Mouse (Mus musculus) cortical plate, adult 2 months (tissue): ENCODE measurements around the gene Top2a.

Experiments used
- CTCF ChIP-seq: fragments of 200-500 bp; IDR thresholded peaks from 2 replicates; pipeline ENCODE4 v1.5.1; 2011; ENCODE audit warnings: mild to moderate bottlenecking, control low read depth, low read length; ENCODE audit not compliant: insufficient read depth; ENCODE audit errors: extremely low read depth
- POLR2A ChIP-seq: fragments of 200-500 bp; IDR thresholded peaks from 2 replicates; pipeline ENCODE4 v1.6.1; 2011; ENCODE audit warnings: mild to moderate bottlenecking, low read length, control low read depth; ENCODE audit not compliant: insufficient read depth; ENCODE audit errors: extremely low read depth

DNA sequence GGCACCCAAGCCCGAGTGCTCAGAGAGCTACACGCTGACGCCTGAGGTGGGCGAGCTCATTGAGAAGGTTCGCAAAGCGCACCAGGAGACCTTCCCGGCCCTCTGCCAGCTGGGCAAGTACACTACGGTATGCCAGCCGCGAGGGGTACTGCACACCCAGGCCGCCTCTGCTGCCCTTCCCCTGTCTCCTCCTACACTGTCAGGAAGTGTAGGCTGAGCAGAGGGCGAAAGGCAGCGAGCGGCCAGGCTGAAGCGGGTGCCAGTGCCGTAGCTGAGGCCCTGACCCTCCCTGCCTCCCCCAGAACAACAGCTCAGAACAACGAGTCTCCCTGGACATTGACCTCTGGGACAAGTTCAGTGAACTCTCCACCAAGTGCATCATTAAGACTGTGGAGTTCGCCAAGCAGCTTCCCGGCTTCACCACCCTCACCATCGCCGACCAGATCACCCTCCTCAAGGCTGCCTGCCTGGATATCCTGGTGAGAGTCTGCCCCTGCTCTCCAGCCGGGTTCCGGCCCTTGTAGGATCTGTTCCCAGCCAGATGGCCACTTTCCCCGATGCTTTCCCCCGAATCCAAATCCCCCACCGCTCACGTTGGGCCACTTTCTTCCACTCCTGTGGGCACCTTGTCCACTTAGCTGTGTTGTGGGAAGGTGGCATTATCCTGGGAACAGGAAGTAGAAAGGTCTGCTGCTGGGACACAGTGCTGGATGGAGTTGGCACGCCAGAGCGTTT, 53.6 kb downstream of the Top2a start:
- no peak for TF ChIP-seq CTCF
- TF ChIP-seq POLR2A = no peak
